Mouse (Mus musculus) heart, postnatal 25 days (tissue): ENCODE data around the gene Pacrg. TPM values are rescaled to one million over a fixed set of nuclear protein-coding genes. Genes with fewer than 3 reads are reported as not detected.
A peak's percentile ranks its signal among the peaks of the same experiment; 100 is the strongest.

Experiments
- DNase-seq: peaks from one replicate; pipeline ENCODE4 v3.0.0; 2022; ENCODE audit warnings: low spot score
- intact Hi-C: fragments of 180-260 bp; cut with DNase I; formaldehyde crosslinking; loops from one replicate; pipeline ENCODE4 v1.15.1; 2025
- total RNA-seq, 2 experiments: library from RNA; stranded (reverse); gene quantifications; 2 replicates each; pipeline ENCODE4 v1.2.3; 2021

Gene Pacrg
- total RNA-seq, 2 experiments from 2014 or later = 1.1 to 1.2 TPM

DNA sequence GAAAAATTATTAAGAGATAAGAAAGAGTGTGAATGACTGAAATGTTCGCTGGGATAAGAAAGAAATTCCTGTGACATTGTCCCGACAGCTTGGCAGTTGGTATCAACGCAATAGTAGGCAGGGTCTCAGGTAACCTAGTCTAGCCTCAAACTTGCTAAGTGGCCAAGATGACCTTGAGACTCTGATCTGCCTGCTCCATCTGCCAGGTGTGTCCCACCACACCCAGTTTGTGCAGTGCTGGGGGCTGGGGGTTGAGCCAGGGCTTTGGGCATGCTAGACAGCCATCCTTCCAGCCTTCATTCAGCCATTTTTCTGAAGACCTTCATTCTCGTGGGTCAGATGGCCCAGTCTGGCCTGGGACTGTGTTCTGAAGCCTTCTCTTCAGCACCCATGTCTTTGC, 473.5 kb downstream of the Pacrg start:
- intact Hi-C loops = no loop called here
- no peak for DNase-seq

DNA sequence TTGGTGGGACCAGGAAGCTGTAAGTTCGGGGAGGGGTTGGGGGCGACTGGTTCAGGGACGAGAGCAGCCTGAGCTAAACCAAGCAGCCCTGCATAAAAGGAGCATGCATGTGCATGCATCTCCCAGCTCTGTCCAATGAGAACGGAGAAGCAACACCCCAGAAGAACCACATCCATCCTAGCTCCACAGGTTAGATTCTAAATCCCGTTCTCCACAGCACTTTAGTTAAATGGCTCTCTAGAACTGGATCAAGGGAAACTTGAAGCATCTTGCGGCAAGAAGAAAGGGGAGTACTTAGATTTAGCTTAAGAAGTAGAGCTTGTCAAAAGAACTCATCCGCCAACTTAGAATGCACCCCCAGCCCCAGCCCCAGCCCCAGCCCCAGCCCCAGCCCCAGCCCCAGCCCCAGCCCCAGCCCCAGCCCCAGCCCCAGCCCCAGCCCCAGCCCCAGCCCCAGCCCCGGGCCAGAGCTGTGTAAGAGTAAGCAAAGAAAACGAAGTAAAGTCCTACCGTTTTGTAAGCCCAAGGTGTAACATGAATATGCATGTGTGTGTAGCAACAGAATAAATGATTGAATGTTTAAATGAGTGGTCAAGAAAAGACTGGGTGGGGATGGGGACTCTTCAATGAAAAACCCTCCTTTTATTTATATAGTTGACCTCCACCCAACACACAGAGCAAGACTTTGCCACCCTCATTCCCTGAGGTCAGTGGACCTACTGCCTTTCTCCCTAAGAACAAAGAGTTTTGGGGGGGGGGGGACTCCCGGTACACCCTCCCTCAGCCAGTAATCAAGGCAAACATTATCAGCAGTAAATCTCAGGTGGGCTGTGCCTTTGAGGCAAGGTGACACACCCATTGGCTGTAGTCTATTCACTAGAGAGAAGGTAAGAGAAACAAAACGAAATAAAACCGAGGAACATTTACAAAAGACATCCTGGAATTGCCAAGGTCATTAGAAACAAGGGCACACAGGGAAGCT, 474.3 kb downstream of the Pacrg start:
- intact Hi-C loops = no loop called here
- no peak for DNase-seq

DNA sequence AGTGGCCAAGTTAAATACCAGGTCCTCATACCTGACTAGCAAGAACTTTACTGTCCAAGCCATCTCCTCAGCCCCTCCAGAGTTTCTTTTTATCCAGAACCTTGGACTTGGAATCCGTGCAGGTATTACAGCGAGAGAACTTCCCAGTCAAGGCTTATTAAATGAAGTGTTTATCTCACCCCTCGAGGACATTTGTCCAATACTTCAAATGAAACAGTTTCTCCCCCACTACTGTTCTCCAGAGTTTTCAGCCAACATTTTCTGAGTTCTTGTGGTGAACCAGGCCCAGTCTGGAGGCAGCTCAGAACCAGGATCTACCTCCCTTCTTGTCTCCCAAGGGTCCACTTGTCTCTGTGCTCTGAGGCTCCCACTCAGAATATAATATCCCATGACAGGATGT, 477.0 kb downstream of the Pacrg start:
- intact Hi-C loops = loop anchor here (5.0 kb wide), 1 partner anchor 36 kb away; no protein-coding TSS in a partner anchor
- no peak for DNase-seq

DNA sequence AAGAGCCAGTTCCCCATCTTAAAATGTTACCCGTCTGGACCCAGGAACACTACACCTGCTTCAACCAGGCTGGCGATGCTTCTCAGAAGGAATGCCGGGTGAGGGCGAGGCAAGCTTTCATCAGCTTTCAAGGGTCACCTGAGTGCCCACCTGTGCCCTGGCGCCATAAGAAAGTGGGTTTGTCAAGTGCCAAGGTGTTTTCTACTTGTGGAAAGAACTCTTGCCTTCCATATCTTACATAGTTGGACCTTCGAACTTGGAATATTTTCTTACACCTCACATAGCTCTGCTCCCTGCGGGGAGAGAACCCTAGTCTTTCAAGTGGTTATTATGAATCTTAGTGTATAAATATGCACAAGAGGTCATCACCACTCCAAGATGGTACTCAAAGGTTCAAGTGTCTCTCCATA, 478.2 kb downstream of the Pacrg start:
- no peak for DNase-seq
- intact Hi-C loops = loop anchor here (5.0 kb wide), 1 partner anchor 35 kb away; no protein-coding TSS in a partner anchor

DNA sequence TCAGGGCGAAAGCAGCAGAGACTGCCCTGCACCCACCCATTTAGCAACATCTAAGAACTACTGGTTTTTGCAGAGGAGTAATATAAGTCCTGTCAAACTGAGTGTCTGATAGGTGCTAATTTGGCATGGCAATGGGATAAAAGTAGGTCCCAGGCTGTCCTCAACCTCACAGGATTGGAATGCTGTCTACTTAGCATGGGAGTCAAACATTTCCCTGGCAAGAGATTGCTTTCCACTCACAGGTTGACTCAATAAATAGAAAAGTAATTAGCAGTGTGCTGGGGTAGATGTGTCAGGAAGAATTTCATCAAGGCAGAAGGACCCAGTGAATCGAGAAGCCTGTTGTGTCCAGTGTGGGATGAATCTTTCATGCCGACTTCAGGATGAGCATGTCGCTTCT, 479.4 kb downstream of the Pacrg start:
- DNase-seq = no peak
- intact Hi-C loops = loop anchor here (5.0 kb wide), 1 partner anchor 33 kb away; no protein-coding TSS in a partner anchor

DNA sequence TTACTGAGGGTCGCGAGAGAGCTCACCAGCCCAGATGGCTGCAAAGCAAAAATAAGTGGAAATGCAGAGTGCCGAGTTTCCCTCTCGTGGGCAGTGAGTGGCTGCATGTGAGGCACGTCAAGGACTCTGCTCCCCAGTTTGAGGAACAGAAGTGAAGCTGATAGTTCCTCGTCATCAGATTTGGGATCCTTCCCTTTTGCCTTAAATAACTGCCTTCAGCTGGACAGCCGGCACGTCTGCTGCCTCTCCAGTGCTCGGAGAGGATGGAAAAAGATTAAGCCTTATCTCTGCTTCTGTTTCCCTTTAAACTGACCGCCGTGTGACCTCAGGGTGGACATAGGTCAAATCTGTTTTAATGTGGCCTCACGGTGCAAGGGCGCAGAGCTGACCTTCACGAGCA, 480.6 kb downstream of the Pacrg start:
- DNase-seq = peak; percentile 4
- intact Hi-C loops = no loop called here

DNA sequence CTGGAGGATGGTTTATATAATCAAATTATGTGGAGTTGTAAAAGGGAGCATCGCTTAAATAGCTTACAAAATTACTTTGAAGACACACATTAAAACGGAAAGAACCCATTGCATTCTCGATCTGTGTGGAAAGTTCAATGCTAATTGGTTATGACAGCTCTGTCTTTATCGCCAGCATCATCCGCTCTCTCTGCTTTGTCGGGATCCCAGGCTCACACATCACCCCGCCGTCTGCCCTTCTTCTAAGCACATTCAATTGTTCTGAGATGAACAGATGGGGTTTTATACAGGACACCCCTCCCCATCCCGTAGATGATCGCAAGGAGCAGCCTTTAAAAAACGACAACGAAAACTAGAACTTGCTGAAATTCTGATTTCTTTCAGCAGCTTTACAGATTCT, 482.8 kb downstream of the Pacrg start:
- intact Hi-C loops = no loop called here
- no peak for DNase-seq

DNA sequence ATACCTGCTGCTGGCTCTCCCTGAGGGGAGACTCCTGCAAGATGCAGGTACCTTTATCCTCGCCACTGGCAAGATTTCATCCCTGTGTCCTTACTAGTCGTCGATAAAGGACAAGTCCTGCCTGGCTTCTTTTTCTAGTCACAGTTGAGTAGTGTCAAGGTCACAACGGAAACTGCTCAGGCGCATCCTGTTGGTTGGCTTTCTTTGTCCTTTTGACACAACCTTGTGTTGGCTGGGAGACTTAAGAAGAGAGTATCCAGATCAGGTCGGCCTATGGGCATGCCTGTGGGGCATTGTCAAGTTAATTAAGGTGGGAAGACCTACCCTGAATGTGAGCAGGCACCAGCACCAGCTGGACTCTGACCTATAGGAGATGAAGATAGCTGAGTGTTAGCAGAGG, 483.8 kb downstream of the Pacrg start:
- intact Hi-C loops = no loop called here
- DNase-seq = no peak

DNA sequence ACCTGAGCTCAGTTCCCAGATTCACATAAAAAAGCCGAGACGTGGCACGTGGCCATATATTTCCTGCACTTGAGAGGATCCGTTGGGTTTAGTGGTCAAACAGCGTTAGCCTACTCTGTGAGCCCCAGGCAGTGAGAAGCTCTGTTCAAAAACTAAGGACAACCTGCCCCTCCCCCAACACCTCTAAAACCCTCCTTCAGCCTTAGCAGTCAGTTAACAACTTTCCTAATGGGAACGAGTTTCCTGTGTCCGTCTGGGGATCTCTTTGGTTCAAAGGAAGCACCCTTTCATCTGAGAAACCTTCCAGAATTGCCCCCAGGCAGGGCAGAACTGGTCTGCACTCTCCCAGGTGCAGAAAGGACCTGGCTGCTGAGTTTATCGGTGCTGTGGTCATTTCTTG, 484.4 kb downstream of the Pacrg start:
- no peak for DNase-seq
- intact Hi-C loops = no loop called here

Other genes starting within 250 kb of the Pacrg start
- gene Prkn, start 73 bp upstream of the Pacrg start, total RNA-seq = 1 to 10 TPM; 8.7 to 9.2 TPM